Mouse (Mus musculus) megakaryocyte-erythroid progenitor cell, adult 5 weeks (primary cell): Measurements from ENCODE around the gene Dlg1. TPM values are rescaled to one million over a fixed set of nuclear protein-coding genes. Genes with fewer than 3 reads are reported as not detected.

Experiments used
- polyA plus RNA-seq: library from polyadenylated mRNA; stranded (reverse); fragments of >175 nt; gene quantifications from 2 replicates; pipeline ENCODE4 v1.2.3, GENCODE M21; 2012

Dlg1 gene
- 7.7 and 11.2 TPM in 2 replicates for polyA plus RNA-seq

GRCm38 (mm10) chr16:31663379-31664286, at the start of gene Dlg1:
Gene Dlg1 (plus strand): TSS chr16:31663443.

GRCm38 (mm10) chr16:31878573-31879257, 215.5 kb downstream of the Dlg1 start, which contains the start of gene Meltf:
Gene Meltf (plus strand): TSS chr16:31878810.

Other genes starting within 250 kb of the Dlg1 start
- gene Bdh1, start 241.2 kb upstream of the Dlg1 start, polyA plus RNA-seq, result 5.0 and 6.5 TPM in 2 replicates
- gene Meltf, start 215.4 kb downstream of the Dlg1 start, polyA plus RNA-seq, result 0.05 TPM in 1 of 2 replicates, not detected in the other